Mouse (Mus musculus): ENCODE measurements around the gene Unc79.

DNA sequence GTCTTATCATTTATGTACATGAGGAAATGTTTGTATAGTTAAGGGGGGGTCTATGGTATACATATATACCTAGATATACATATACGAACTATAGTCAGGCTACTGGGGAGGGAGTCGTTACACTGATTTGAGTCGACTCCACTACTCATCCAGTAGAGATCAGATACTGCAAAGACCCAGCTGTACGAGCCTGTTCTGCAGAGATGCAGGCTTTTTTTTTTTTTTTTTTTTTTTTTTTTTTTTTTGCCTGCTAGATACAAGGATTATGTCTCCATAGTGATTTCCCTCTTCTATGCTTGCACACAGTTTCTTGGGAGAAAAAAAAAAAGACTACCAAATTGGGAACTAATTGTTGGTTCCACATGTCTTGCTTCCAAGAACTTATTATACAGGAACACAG is 113.5 kb downstream of the Unc79 start:
- TF ChIP-seq CTCF (IDR thresholded peaks at IDR 0.05; ENCODE audit: control insufficient read depth, insufficient read depth, insufficient replicate concordance, low read depth, low read length) (no peak), POLR2A (IDR thresholded peaks at IDR 0.05; ENCODE audit: control insufficient read depth, low read depth, low read length) (no peak)
